Mouse (Mus musculus) mouse embryonic stem cell (cell line): ENCODE measurements around the gene Fbrs.
"Not testable (repeated sequence)": the region's sequence is repeated elsewhere in the genome, so short reads cannot be mapped to it uniquely, and the experiment has no call there.

Source experiments
- in situ Hi-C, 2 experiments: fragments of 300-500 bp; cut with MboI; formaldehyde crosslinking; loops; 1 replicate in 1 of 2; 3 replicates in 1 of 2; pipeline ENCODE4 v1.14.3; 2019 to 2020; ENCODE audit warnings: low sequenced_read_pairs in 2 of 2, low pct_unique_long_range_greater_than_20kb in 1 of 2, mixed read lengths in 1 of 2; ENCODE audit not compliant: unreplicated experiment in 1 of 2

The Fbrs gene

GRCm38 (mm10) chr7:127473705-127474104, 5.3 kb upstream of the Fbrs start:
- in situ Hi-C loops, result no loop called here

GRCm38 (mm10) chr7:127474378-127475070, 4.5 kb upstream of the Fbrs start:
- in situ Hi-C loops, result no loop called here

GRCm38 (mm10) chr7:127475186-127475740, 3.7 kb upstream of the Fbrs start:
- in situ Hi-C loops, result no loop called here

GRCm38 (mm10) chr7:127476336-127476735, 2.7 kb upstream of the Fbrs start:
- in situ Hi-C loops, result no loop called here

- in situ Hi-C loops, result no loop called here
Observed at GRCm38 (mm10) chr7:127476855-127477254, 2.1 kb upstream of the Fbrs start.

GRCm38 (mm10) chr7:127477687-127478634, 1.0 kb upstream of the Fbrs start:
- in situ Hi-C loops, result no loop called here

GRCm38 (mm10) chr7:127479318-127480225, 573 bp downstream of the Fbrs start:
- in situ Hi-C loops, result no loop called here

GRCm38 (mm10) chr7:127480321-127480720, 1.3 kb downstream of the Fbrs start:
- in situ Hi-C loops, result no loop called here

GRCm38 (mm10) chr7:127485416-127485815, 6.4 kb downstream of the Fbrs start:
- in situ Hi-C loops, result no loop called here

- in situ Hi-C loops, result not testable (repeated sequence)
Observed at GRCm38 (mm10) chr7:127488364-127488763, 9.4 kb downstream of the Fbrs start.

GRCm38 (mm10) chr7:127489982-127490381, 11.0 kb downstream of the Fbrs start:
- in situ Hi-C loops, result loop anchor here in 1 of 2 experiments (5.0 kb wide), 1 partner anchor 43 kb away; the partner anchor contains the start of gene Zfp689

GRCm38 (mm10) chr7:127491846-127492245, 12.8 kb downstream of the Fbrs start:
- in situ Hi-C loops, result loop anchor here in 1 of 2 experiments (5.0 kb wide), 1 partner anchor 45 kb away; the partner anchor contains the start of gene Zfp689

GRCm38 (mm10) chr7:127494648-127495047, 15.6 kb downstream of the Fbrs start:
- in situ Hi-C loops, result loop anchor here in 1 of 2 experiments (5.0 kb wide), 1 partner anchor 47 kb away; the partner anchor contains the start of gene Zfp689

GRCm38 (mm10) chr7:127497382-127497781, 18.4 kb downstream of the Fbrs start:
- in situ Hi-C loops, result no loop called here

GRCm38 (mm10) chr7:127498407-127498806, 19.4 kb downstream of the Fbrs start:
- in situ Hi-C loops, result no loop called here

- in situ Hi-C loops, result loop anchor here in 1 of 2 experiments (10.0 kb wide), 1 partner anchor 63 kb away; the partner anchor contains the start of gene Zfp689
Observed at GRCm38 (mm10) chr7:127508291-127508690, 29.3 kb downstream of the Fbrs start.

GRCm38 (mm10) chr7:127509830-127510229, 30.8 kb downstream of the Fbrs start:
- in situ Hi-C loops, result loop anchor here in 1 of 2 experiments (10.0 kb wide), 1 partner anchor 65 kb away; the partner anchor contains the start of gene Zfp689

- in situ Hi-C loops, result no loop called here
Observed at GRCm38 (mm10) chr7:127511241-127511640, 32.2 kb downstream of the Fbrs start.
